Mouse (Mus musculus) embryonic stem cell, embryonic (primary cell): ENCODE measurements around the gene Tmc7.

Experiments used
- CTCF ChIA-PET, 4 experiments: fragments of 300-600 bp in 2 of 4; fragments of 350-600 bp in 2 of 4; sonication (Branson Sonifier 250); formaldehyde crosslinking; loops; one replicate each; lab custom pipeline; 2022; ENCODE audit warnings: inconsistent platforms in 2 of 4; lab: Charles Lee
- POLR2A ChIA-PET, 4 experiments: fragments of 300-600 bp in 2 of 4; fragments of 350-600 bp in 2 of 4; sonication (Branson Sonifier 250); formaldehyde crosslinking; loops; one replicate each; lab custom pipeline; 2022; ENCODE audit warnings: antibody characterized with exemption in 4 of 4, inconsistent platforms in 1 of 4; lab: Charles Lee

Gene Tmc7

GRCm38 (mm10) chr7:118535076-118535475 is 49.5 kb downstream of the Tmc7 start:
- ChIA-PET CTCF (no interaction called here), POLR2A (interaction anchor here in 1 of 4 experiments (0.9 to 1.0 kb wide), 2 partner anchors 20 to 44 kb away, joined by 3 read pairs; no protein-coding TSS in a partner anchor)

DNA sequence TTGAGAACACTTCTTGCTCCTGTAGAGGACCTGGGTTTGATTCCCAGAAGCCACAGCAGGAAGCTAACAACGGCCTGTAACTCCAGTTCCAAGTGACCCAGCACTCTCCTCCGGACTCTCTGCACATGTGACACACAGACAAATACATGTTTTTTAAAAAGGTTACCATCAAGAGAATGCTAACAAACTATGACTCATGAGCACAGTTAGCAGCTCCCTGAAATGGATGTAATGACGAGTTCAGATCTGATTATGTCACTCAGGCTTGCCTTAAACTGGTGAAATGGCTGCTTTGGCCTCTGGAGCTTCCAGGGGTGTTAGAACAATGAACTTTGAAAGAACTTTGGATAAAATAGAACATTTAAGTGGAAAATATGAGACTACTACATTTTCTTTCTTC is 50.2 kb downstream of the Tmc7 start:
- POLR2A ChIA-PET = interaction anchor here in 3 of 4 experiments (0.6 to 4.9 kb wide), 18 partner anchors 9 to 178 kb away, joined by 3 to 42 read pairs (median 5); partner anchors contain the start of genes Ccp110 (in 1 of the 3) and Tmc5 (in 1 of the 3)
- CTCF ChIA-PET = interaction anchor here in 3 of 4 experiments (1.1 to 1.7 kb wide), 3 partner anchors 16 to 206 kb away, joined by 3 to 8 read pairs (median 3); no protein-coding TSS in a partner anchor

- ChIA-PET CTCF (interaction anchor here (0.6 to 1.7 kb wide), 6 partner anchors 14 to 260 kb away, joined by 3 to 8 read pairs (median 4); no protein-coding TSS in a partner anchor), POLR2A (interaction anchor here (0.6 to 4.9 kb wide), 33 partner anchors 8 to 459 kb away, joined by 3 to 42 read pairs (median 4); partner anchors contain the start of genes Arl6ip1 (in 1 of the 4), Ccp110 (in 1 of the 4), Iqck (in 1 of the 4) and Itpripl2 (in 1 of the 4))
Measured at GRCm38 (mm10) chr7:118533178-118533578, 51.4 kb downstream of the Tmc7 start, which contains the start of gene Coq7. Gene Coq7 (minus strand): TSS chr7:118533356.

DNA sequence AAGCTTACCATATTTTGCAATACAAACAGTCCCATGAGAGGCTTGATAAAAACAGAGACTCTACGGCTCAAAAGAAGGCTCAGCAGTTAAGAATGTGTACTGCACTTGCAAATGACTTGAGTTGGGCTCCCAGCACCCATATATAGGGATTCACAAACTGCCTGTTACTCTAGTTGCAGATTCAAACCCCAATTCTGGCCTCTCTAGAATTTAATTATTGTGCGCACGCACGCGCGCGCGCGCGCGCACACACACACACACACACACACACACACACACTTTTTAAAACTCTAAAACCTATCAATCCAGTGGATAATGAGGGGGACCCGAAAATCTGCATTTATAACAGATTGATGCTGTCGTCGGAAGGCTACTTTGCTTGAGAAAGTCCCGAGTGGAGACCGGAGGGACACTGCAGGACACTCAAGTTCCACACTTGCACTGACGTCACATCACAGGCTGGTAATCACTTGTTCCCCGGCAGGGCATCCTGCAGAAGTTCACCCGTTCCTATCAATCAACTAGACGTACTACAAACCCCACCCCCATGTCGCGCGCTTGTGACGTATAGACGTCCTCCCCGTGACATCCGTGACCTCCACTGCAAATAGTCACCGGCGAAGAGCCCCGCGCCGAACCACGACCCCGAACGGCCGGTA is 51.9 kb downstream of the Tmc7 start:
- ChIA-PET POLR2A (interaction anchor here in 3 of 4 experiments (0.7 to 4.9 kb wide), 25 partner anchors 8 to 1113 kb away, joined by 3 to 42 read pairs (median 4); partner anchors contain the start of genes Arl6ip1 (in 1 of the 3), Iqck (in 1 of the 3), Itpripl2 (in 1 of the 3) and Knop1 (in 1 of the 3)), CTCF (interaction anchor here in 3 of 4 experiments (0.6 to 2.2 kb wide), 5 partner anchors 14 to 261 kb away, joined by 3 to 9 read pairs (median 5); no protein-coding TSS in a partner anchor)

GRCm38 (mm10) chr7:118526967-118527366 is 57.6 kb downstream of the Tmc7 start:
- ChIA-PET POLR2A (interaction anchor here in 1 of 4 experiments (0.6 kb wide), 1 partner anchor 10 kb away, joined by 3 read pairs; no protein-coding TSS in a partner anchor), CTCF (interaction anchor here in 2 of 4 experiments (0.6 kb wide), 3 partner anchors 8 to 9 kb away, joined by 3 to 4 read pairs (median 3); no protein-coding TSS in a partner anchor)

- POLR2A ChIA-PET = interaction anchor here in 2 of 4 experiments (1.0 to 5.8 kb wide), 3 partner anchors 10 to 71 kb away, joined by 3 to 42 read pairs (median 6); partner anchors contain the start of gene Coq7 (in 2 of the 2)
Measured at GRCm38 (mm10) chr7:118522077-118522476, 62.5 kb downstream of the Tmc7 start.

DNA sequence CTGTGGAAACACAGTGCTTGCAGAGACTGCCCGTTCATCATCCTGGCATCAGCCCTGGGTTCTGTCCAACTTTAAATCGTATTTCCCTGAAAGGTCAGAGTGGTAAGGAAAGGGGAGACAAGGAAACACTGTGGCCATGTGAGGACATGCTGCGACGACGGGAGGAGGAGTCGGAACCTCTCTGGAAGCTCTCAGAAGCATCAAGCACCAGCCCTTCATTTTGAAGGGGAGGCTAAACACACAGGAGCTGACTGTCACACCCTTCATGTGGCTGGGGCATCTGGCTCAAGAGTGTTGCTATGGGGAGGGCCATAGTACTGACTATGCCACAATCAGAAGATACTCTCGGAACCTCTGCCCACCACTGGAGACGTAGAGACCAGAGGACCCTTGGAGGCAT is 64.9 kb downstream of the Tmc7 start:
- ChIA-PET POLR2A (interaction anchor here in 2 of 4 experiments (1.1 to 5.8 kb wide), 4 partner anchors 13 to 86 kb away, joined by 3 to 42 read pairs (median 4); partner anchors contain the start of gene Coq7 (in 2 of the 2)), CTCF (interaction anchor here in 3 of 4 experiments (0.9 to 2.5 kb wide), 11 partner anchors 14 to 221 kb away, joined by 3 to 13 read pairs (median 5); partner anchors contain the start of gene Coq7 (in 1 of the 3))

More at GRCm38 (mm10) chr7:118522077-118522476, 62.5 kb downstream of the Tmc7 start:
- CTCF ChIA-PET = interaction anchor here in 1 of 4 experiments (0.6 to 1.4 kb wide), 2 partner anchors 38 to 85 kb away, joined by 3 to 4 read pairs; no protein-coding TSS in a partner anchor

DNA sequence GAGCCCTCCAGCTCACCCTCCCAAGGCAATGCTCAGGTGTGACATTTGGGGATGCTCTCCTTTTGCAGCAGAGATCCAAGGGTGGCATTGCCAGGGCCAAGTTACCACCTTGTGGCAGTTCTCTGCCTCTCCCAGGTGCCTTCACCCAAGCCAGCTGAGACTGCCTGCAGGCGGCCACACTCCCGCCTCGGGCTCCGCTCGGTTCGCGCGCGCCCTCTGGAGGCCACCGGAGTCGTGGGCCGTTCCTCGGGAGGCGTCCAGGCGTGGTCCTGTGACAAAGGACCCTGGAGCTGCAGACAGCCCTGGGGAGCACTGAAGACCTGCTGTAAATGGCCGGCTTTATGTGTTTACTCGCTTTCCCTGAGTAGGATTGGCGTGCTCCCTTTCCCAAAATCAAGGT is 65.8 kb downstream of the Tmc7 start:
- POLR2A ChIA-PET = interaction anchor here (0.5 to 5.8 kb wide), 10 partner anchors 14 to 221 kb away, joined by 3 to 42 read pairs (median 4); partner anchors contain the start of gene Coq7 (in 2 of the 4)

GRCm38 (mm10) chr7:118517819-118518218 is 66.7 kb downstream of the Tmc7 start:
- POLR2A ChIA-PET = interaction anchor here (0.6 to 5.8 kb wide), 7 partner anchors 14 to 220 kb away, joined by 3 to 42 read pairs (median 5); partner anchors contain the start of gene Coq7 (in 2 of the 4)
- CTCF ChIA-PET = interaction anchor here (0.6 to 2.7 kb wide), 21 partner anchors 10 to 403 kb away, joined by 3 to 34 read pairs (median 5); partner anchors contain the start of genes Coq7 (in 2 of the 4), Itpripl2 (in 1 of the 4) and Syt17 (in 1 of the 4)

More for the DNA sequence above, 65.8 kb downstream of the Tmc7 start:
- CTCF ChIA-PET = interaction anchor here (0.5 to 2.7 kb wide), 60 partner anchors 8 to 609 kb away, joined by 3 to 34 read pairs (median 3); partner anchors contain the start of genes Coq7 (in 2 of the 4), Itpripl2 (in 2 of the 4), Syt17 (in 1 of the 4) and Tmc5 (in 1 of the 4)

DNA sequence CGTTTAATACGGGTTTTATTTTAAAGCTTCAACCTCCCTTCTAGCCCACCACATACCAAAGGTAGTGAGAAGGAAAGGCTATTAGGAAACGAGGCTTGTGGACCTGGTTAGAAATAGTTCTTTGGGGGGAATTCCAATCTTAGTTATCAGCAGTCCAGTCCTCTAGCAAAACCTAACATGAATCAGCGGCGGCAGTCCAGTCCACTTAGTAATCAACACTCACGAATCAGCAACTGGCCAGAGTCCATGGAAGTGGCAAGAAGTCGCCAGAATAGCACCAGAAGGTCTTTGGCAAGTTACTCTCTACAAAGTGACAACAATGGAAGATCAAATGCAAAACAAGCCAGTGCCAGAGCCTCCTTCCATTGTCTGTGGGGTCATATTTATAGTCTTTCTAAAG is 76.0 kb downstream of the Tmc7 start:
- CTCF ChIA-PET = interaction anchor here in 1 of 4 experiments (1.2 kb wide), 1 partner anchor 10 kb away, joined by 5 read pairs; no protein-coding TSS in a partner anchor
- POLR2A ChIA-PET = no interaction called here

DNA sequence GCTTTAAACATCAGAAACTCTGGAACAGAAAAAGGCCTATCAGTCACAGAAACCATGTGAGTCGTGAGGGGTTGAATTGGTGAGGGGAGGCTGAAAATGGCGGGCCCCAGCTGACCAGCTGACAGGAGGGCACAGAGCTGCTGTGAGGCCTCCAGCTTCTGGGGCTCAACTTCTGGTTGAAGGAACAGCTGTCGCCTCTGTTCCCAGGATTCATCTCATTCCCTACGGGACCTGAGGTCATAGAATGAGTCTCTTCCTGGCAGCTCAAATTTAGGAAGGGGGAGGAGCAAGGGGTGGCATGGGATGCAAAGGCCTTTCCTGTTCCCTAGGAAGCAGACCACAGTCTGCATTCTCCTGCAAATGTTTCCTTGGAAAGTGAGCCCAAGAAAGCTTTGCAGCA is 80.7 kb downstream of the Tmc7 start:
- POLR2A ChIA-PET = interaction anchor here in 2 of 4 experiments (0.7 to 1.3 kb wide), 3 partner anchors 9 to 76 kb away, joined by 3 to 4 read pairs (median 4); no protein-coding TSS in a partner anchor
- CTCF ChIA-PET = interaction anchor here in 3 of 4 experiments (0.5 to 2.8 kb wide), 4 partner anchors 15 to 55 kb away, joined by 3 to 13 read pairs (median 6); no protein-coding TSS in a partner anchor

DNA sequence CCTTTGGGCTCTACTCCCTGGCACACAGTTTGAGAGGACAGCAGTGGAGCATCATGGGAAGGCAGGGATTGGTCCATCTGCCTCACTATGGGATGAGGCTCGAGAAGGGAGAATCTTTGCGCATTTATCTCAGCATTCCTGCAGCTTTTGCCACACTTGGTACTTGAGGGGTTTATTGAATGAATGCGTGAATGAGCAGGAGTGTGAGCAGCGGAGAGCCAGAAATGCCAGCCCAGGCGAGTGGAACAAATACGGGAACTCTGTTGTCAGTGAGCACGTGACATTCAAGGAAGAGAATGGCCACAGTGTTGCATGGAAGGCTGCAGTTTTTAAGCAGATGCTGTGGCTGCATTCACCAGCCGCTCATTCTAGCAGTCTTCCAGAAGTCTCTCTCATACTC is 82.2 kb downstream of the Tmc7 start:
- ChIA-PET CTCF (interaction anchor here in 1 of 4 experiments (0.9 kb wide), 1 partner anchor 17 kb away, joined by 4 read pairs; no protein-coding TSS in a partner anchor), POLR2A (no interaction called here)

- POLR2A ChIA-PET = no interaction called here
- CTCF ChIA-PET = no interaction called here
Measured at GRCm38 (mm10) chr7:118499784-118500435, 84.6 kb downstream of the Tmc7 start.

DNA sequence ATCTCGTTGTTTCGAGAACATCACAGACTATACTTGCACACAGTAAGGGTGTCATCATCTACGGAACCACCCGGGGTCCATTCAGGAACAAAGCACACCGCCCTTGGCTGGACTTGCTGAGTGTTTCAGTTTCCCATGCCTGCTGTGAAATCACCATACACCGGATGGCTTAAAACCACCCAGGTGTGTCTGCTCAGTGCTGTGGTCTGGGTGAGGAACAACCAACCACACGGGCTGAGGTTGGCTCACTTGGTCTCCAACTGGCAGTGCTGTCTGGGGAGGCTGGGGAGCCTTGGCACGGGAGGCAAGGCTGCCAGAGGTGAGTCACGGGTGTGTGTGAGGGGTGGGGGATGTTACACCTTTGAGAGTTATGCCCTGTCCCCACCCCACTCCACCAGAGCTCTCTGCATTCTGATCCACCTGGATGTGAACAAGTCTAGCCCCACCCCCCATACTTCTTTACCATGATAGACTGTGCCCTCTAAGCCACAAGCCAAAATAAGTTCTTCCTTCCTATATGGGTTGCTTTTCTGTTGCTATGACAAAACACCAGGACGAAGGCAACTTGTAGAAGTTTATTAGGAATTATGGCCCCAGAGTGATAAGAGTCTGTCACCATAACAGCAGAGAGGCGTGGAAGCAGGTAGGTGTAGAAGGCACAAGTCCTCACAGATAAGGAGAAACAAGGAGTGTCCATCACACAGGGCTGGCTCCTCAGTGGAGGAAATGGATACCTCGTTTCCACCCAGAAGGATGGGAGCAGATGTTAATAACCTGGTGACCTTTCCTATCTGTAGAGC is 85.4 kb downstream of the Tmc7 start:
- POLR2A ChIA-PET = no interaction called here
- CTCF ChIA-PET = no interaction called here

- ChIA-PET POLR2A (interaction anchor here in 1 of 4 experiments (0.7 to 1.3 kb wide), 3 partner anchors 9 to 28 kb away, joined by 3 to 4 read pairs (median 3); no protein-coding TSS in a partner anchor), CTCF (interaction anchor here in 1 of 4 experiments (1.0 to 1.2 kb wide), 2 partner anchors 11 to 24 kb away, joined by 3 read pairs; no protein-coding TSS in a partner anchor)
Measured at GRCm38 (mm10) chr7:118494892-118495579, 89.5 kb downstream of the Tmc7 start.

DNA sequence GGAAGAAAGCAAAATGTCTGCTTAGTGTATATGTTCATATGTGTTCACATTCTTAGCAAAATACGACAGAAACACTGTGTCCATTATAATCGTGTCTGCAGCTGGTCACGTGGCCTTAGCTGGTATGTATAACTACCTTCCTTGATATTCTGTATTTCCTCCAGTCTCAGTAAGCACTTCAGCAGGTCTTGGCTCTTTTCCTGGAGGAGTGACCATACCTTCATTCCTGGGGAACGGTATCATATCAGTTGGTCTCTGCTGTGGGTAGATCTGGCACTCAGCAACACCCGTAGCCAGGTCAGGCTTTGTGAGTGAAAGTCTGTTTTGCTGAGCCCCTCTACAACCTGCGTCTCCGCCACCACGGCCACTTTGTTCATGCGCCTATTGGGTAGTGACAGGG is 90.6 kb downstream of the Tmc7 start:
- CTCF ChIA-PET = no interaction called here
- POLR2A ChIA-PET = interaction anchor here in 1 of 4 experiments (1.3 kb wide), 1 partner anchor 10 kb away, joined by 4 read pairs; no protein-coding TSS in a partner anchor
